Mouse (Mus musculus): Measurements from ENCODE around the gene Tmem202. TPM values are rescaled to one million over a fixed set of nuclear protein-coding genes. Genes with fewer than 3 reads are reported as not detected.

The Tmem202 gene
- polyA plus RNA-seq, 1 experiment = not detected

DNA sequence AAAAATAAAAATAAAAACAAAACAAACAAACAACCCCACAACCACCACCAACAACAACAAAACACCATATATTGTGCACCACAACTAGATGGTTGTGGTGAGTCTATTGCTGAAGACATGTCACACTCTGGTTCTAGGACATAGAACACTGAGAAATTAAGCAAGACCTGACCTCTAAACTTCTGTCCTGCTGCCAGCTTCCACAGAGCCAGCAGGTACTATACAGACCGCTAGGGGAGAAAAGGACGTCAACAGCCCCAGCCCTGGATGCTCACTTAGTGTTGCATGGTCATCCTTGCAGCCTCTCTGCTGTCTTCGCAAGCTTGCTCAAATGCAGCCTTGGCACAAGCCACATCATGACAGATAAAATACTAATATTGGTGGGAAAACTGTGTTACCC lies 12.1 kb downstream of the Tmem202 start:
- H3K27ac ChIP-seq (ENCODE audit: control insufficient read depth, insufficient read depth, low read depth, low read length, poor library complexity) = no peak overlapping the region
- no peaks in the 10 kb centered on the region; the same call in 1 of the 2 replicates for H3K4me1 ChIP-seq (ENCODE audit: control insufficient read depth, insufficient read depth, low read length)
- no peak for TF ChIP-seq POLR2A (IDR thresholded peaks at IDR 0.05; ENCODE audit: borderline replicate concordance, control insufficient read depth, low read depth, low read length)
- no peak for TF ChIP-seq CTCF (IDR thresholded peaks at IDR 0.05; ENCODE audit: control insufficient read depth, insufficient read depth, low read length)
- WGBS = 66% methylated on average over 3 of the region's 3 CpGs
- no peak overlapping the region for H3K4me3 ChIP-seq (replicated peaks; ENCODE audit: control insufficient read depth, low read depth, low read length)

DNA sequence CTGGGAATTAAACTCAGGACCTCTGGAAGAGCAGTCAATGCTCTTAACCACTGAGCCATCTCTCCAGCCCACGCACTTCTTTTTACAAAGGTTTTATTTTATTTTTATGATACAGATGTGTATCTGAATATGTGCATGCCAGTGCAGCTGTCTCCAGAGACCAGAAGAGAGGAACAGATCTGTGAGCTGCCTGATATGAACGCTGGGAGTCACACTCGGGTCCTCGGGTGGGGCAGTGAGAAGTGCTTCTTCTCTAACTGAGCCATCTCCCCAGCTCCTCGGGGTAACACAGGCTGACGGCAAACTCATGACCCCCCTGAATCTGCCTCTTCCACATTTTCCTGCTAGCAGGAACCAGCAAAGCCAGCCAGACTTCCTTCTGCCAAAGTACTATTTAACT lies 12.9 kb downstream of the Tmem202 start:
- no peaks in the 10 kb centered on the region; the same call in 1 of the 2 replicates for H3K4me1 ChIP-seq (ENCODE audit: control insufficient read depth, insufficient read depth, low read length)
- no peak for TF ChIP-seq POLR2A (IDR thresholded peaks at IDR 0.05; ENCODE audit: borderline replicate concordance, control insufficient read depth, low read depth, low read length)
- no peak for TF ChIP-seq CTCF (IDR thresholded peaks at IDR 0.05; ENCODE audit: control insufficient read depth, insufficient read depth, low read length)
- 24% methylated on average over 6 of the region's 6 CpGs for WGBS
- H3K4me3 ChIP-seq (replicated peaks; ENCODE audit: control insufficient read depth, low read depth, low read length) = no peak overlapping the region
- H3K27ac ChIP-seq (ENCODE audit: control insufficient read depth, insufficient read depth, low read depth, low read length, poor library complexity) = no peak overlapping the region

- TF ChIP-seq CTCF (IDR thresholded peaks at IDR 0.05; ENCODE audit: control insufficient read depth, insufficient read depth, low read length) = no peak
- TF ChIP-seq POLR2A (IDR thresholded peaks at IDR 0.05; ENCODE audit: borderline replicate concordance, control insufficient read depth, low read depth, low read length) = no peak
- Histone ChIP-seq H3K4me3 (replicated peaks; ENCODE audit: control insufficient read depth, low read depth, low read length) (no peak overlapping the region), H3K4me1 (ENCODE audit: control insufficient read depth, insufficient read depth, low read length) (no peaks in the 10 kb centered on the region; the same call in 1 of the 2 replicates), H3K27ac (ENCODE audit: control insufficient read depth, insufficient read depth, low read depth, low read length, poor library complexity) (no peak overlapping the region)
- WGBS = 19% methylated on average over 4 of the region's 4 CpGs
These were observed 16.7 kb downstream of the Tmem202 start for GRCm38 (mm10) chr9:59522906-59523305.

- WGBS = 71% methylated on average over 2 of the region's 2 CpGs
- no peak overlapping the region for H3K27ac ChIP-seq (ENCODE audit: control insufficient read depth, insufficient read depth, low read depth, low read length, poor library complexity)
- no peak overlapping the region for H3K4me3 ChIP-seq (replicated peaks; ENCODE audit: control insufficient read depth, low read depth, low read length)
- no peaks in the 10 kb centered on the region; the same call in 1 of the 2 replicates for H3K4me1 ChIP-seq (ENCODE audit: control insufficient read depth, insufficient read depth, low read length)
- TF ChIP-seq POLR2A (IDR thresholded peaks at IDR 0.05; ENCODE audit: borderline replicate concordance, control insufficient read depth, low read depth, low read length) (no peak), CTCF (IDR thresholded peaks at IDR 0.05; ENCODE audit: control insufficient read depth, insufficient read depth, low read length) (no peak)
These were observed 20.3 kb downstream of the Tmem202 start for GRCm38 (mm10) chr9:59519396-59519795.

- no peak for TF ChIP-seq POLR2A (IDR thresholded peaks at IDR 0.05; ENCODE audit: borderline replicate concordance, control insufficient read depth, low read depth, low read length)
- TF ChIP-seq CTCF (IDR thresholded peaks at IDR 0.05; ENCODE audit: control insufficient read depth, insufficient read depth, low read length) = no peak
- WGBS = 68% methylated on average over 5 of the region's 5 CpGs
- Histone ChIP-seq H3K27ac (ENCODE audit: control insufficient read depth, insufficient read depth, low read depth, low read length, poor library complexity) (no peak overlapping the region), H3K4me1 (ENCODE audit: control insufficient read depth, insufficient read depth, low read length) (no peaks in the 10 kb centered on the region; the same call in 1 of the 2 replicates), H3K4me3 (replicated peaks; ENCODE audit: control insufficient read depth, low read depth, low read length) (no peak overlapping the region)
These were observed 20.7 kb downstream of the Tmem202 start for GRCm38 (mm10) chr9:59518976-59519375.

DNA sequence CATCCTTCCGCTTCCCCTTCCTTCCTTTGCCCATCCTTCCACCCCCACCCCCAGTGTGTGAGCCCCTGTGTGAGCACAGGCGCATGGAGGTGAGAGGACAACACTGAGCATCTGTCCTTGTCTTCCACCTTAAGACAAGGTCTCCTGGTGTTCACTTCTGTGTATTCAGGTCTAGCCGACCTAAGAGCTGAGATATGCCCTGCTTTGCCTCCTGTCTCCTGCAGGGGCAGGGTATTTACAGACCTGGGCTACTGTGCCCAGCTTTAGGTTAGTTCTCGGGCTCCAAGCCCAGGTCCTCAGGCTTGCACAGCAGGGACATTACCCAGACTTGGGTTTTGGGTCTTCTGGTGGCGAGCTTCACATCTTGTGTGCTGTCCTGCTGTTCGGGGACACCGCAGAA lies 22.5 kb downstream of the Tmem202 start:
- TF ChIP-seq POLR2A (IDR thresholded peaks at IDR 0.05; ENCODE audit: borderline replicate concordance, control insufficient read depth, low read depth, low read length) (no peak), CTCF (IDR thresholded peaks at IDR 0.05; ENCODE audit: control insufficient read depth, insufficient read depth, low read length) (no peak)
- 63% methylated on average over 7 of the region's 7 CpGs for WGBS

GRCm38 (mm10) chr9:59515069-59515468 lies 24.6 kb downstream of the Tmem202 start:
- whole genome bisulfite sequencing = 57% methylated on average over 3 of the region's 3 CpGs

More for the DNA sequence above, 22.5 kb downstream of the Tmem202 start:
- no peak overlapping the region for H3K27ac ChIP-seq (ENCODE audit: control insufficient read depth, insufficient read depth, low read depth, low read length, poor library complexity)
- no peaks in the 10 kb centered on the region; the same call in 1 of the 2 replicates for H3K4me1 ChIP-seq (ENCODE audit: control insufficient read depth, insufficient read depth, low read length)
- no peak overlapping the region for H3K4me3 ChIP-seq (replicated peaks; ENCODE audit: control insufficient read depth, low read depth, low read length)

DNA sequence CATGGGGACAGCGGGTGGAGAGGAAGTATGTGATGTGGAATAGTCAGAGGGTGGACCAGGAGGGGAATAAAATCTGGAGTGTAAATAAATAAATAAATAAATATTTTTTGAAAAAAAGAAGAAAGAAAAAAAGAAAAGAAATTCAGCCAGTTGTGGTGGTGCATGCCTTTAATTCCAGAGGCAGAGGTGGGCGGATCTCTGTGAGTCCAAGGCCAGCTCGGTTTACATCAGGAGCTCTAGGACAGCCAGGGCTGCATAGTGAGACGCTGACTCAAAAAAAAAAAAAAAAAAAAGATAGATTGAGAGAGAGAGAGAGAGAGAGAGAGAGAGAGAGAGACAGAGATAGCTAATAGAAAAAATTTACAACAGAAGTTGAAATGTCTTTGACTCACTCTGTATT lies 27.3 kb downstream of the Tmem202 start:
- TF ChIP-seq POLR2A (IDR thresholded peaks at IDR 0.05; ENCODE audit: borderline replicate concordance, control insufficient read depth, low read depth, low read length) = no peak
- H3K4me1 ChIP-seq (ENCODE audit: control insufficient read depth, insufficient read depth, low read length) = no peaks in the 10 kb centered on the region
- no peak overlapping the region for H3K4me3 ChIP-seq (replicated peaks; ENCODE audit: control insufficient read depth, low read depth, low read length)
- 76% methylated on average over 4 of the region's 4 CpGs for whole genome bisulfite sequencing
- no peak overlapping the region for H3K27ac ChIP-seq (ENCODE audit: control insufficient read depth, insufficient read depth, low read depth, low read length, poor library complexity)

More at GRCm38 (mm10) chr9:59515069-59515468, 24.6 kb downstream of the Tmem202 start:
- no peak for TF ChIP-seq POLR2A (IDR thresholded peaks at IDR 0.05; ENCODE audit: borderline replicate concordance, control insufficient read depth, low read depth, low read length)
- TF ChIP-seq CTCF (IDR thresholded peaks at IDR 0.05; ENCODE audit: control insufficient read depth, insufficient read depth, low read length) = no peak
- no peak overlapping the region for H3K27ac ChIP-seq (ENCODE audit: control insufficient read depth, insufficient read depth, low read depth, low read length, poor library complexity)
- no peak overlapping the region for H3K4me3 ChIP-seq (replicated peaks; ENCODE audit: control insufficient read depth, low read depth, low read length)
- H3K4me1 ChIP-seq (ENCODE audit: control insufficient read depth, insufficient read depth, low read length) = no peaks in the 10 kb centered on the region; the same call in 1 of the 2 replicates

DNA sequence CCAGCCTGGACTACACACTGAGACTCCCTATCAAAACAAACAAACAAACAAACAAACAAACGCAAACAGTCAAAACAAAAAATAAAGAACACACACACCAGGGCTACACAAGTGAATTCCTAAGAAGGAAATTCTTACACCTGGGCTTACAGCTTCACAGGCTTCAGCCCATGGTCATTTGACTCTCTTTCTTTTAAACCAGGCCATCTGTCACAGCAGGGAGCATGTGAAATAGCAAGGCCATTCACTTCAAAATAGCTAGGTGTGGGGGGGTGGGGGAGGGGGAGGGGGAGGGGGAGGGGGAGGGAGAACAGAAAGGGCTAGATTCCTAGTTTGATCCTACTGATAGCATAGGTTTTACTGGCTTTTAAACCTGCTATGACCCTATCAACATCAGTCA lies 31.5 kb downstream of the Tmem202 start:
- WGBS = 72% methylated on average over 1 of the region's 1 CpGs
- Histone ChIP-seq H3K4me3 (replicated peaks; ENCODE audit: control insufficient read depth, low read depth, low read length) (no peak overlapping the region), H3K4me1 (ENCODE audit: control insufficient read depth, insufficient read depth, low read length) (no peaks in the 10 kb centered on the region), H3K27ac (ENCODE audit: control insufficient read depth, insufficient read depth, low read depth, low read length, poor library complexity) (no peak overlapping the region)
- TF ChIP-seq CTCF (IDR thresholded peaks at IDR 0.05; ENCODE audit: control insufficient read depth, insufficient read depth, low read length) (no peak), POLR2A (IDR thresholded peaks at IDR 0.05; ENCODE audit: borderline replicate concordance, control insufficient read depth, low read depth, low read length) (no peak)

All from bone marrow, adult 2 months (tissue).